Mouse (Mus musculus) intestine, postnatal 0 days (tissue): ENCODE data around the gene Vmn1r193. TPM values are rescaled to one million over a fixed set of nuclear protein-coding genes. Genes with fewer than 3 reads are reported as not detected.
A peak's percentile ranks its signal among the peaks of the same experiment; 100 is the strongest.

Experiments used
- ATAC-seq: fragments of 200-750 bp; cut with Nextera tagmentation; 2 replicates; pipeline ENCODE4 v1.8.0; 2017; ENCODE audit warnings: mild to moderate bottlenecking, moderate TSS enrichment, moderate library complexity
- H3K27ac ChIP-seq: fragments of 300-500 bp; sonication (generic); 2 replicates; pipeline ENCODE4 v1.5.1; 2014; ENCODE audit warnings: mild to moderate bottlenecking, low read depth, low read length, moderate library complexity
- H3K27me3 ChIP-seq: fragments of 300-500 bp; sonication (generic); replicated peaks from 2 replicates; pipeline ENCODE4 v1.6.1; 2014; ENCODE audit warnings: low read length, mixed read lengths; ENCODE audit not compliant: control insufficient read depth, insufficient read depth
- H3K36me3 ChIP-seq: fragments of 300-500 bp; sonication (generic); 2 replicates; pipeline ENCODE4 v1.6.1; 2014; ENCODE audit warnings: mild to moderate bottlenecking, moderate library complexity; ENCODE audit not compliant: control insufficient read depth, insufficient read depth
- H3K4me1 ChIP-seq: fragments of 300-500 bp; sonication (generic); replicated peaks from 2 replicates; pipeline ENCODE4 v1.6.1; 2014; ENCODE audit warnings: antibody characterized with exemption, low read length, mixed read lengths; ENCODE audit not compliant: control insufficient read depth, insufficient read depth
- H3K4me2 ChIP-seq: fragments of 300-500 bp; sonication (generic); replicated peaks from 2 replicates; pipeline ENCODE4 v1.6.1; 2014; ENCODE audit warnings: low read depth, mild to moderate bottlenecking, moderate library complexity
- H3K4me3 ChIP-seq: fragments of 300-500 bp; sonication (generic); 2 replicates; pipeline ENCODE4 v1.5.1; 2014; ENCODE audit warnings: low read depth, low read length
- H3K9ac ChIP-seq: fragments of 300-500 bp; sonication (generic); 2 replicates; pipeline ENCODE4 v1.6.1; 2014; ENCODE audit warnings: mild to moderate bottlenecking, low read depth, low read length
- H3K9me3 ChIP-seq: fragments of 300-500 bp; sonication (generic); 2 replicates; pipeline ENCODE4 v1.6.1; 2016; ENCODE audit warnings: mixed run types; ENCODE audit not compliant: control insufficient read depth
- CTCF ChIP-seq: sonication (generic); IDR thresholded peaks from 2 replicates; pipeline ENCODE4 v1.5.1; 2016; ENCODE audit warnings: low read depth, mild to moderate bottlenecking, control low read depth, antibody characterized with exemption, moderate library complexity
- WGBS: fragments of 180-500 bp; shearing (Covaris S2); extraction: QIAGEN DNeasy Blood & Tissue Kit; methylation state at CpG from one replicate; pipeline ENCODE4 v1.1.7; 2014; 5-methylcytosine and 5-hydroxymethylcytosine counted together
- microRNA-seq: library from miRNA; unstranded; fragments of <30 nt; microRNA quantifications from one replicate; pipeline ENCODE4, GENCODE M21; 2016
- polyA plus RNA-seq: library from polyadenylated mRNA; unstranded; fragments of >200 nt; fragmentation: Nextera tagmentation; extraction: Ambion mirVana; gene quantifications from 2 replicates; pipeline ENCODE4 v1.2.1, GENCODE M21; 2015

Vmn1r193 gene
- polyA plus RNA-seq, 1 experiment from 2014 or later = not detected

GRCm38 (mm10) chr13:22189313-22189712 is 33.6 kb downstream of the Vmn1r193 start:
- no peak overlapping the region for H3K27ac ChIP-seq
- H3K9me3 ChIP-seq = no peaks in the 10 kb centered on the region
- ATAC-seq = 0 out of 2 replicates have a peak, but pooled peaks have one; percentile 43
- no peaks in the 10 kb centered on the region for H3K4me1 ChIP-seq
- H3K27me3 ChIP-seq = no peaks in the 10 kb centered on the region
- H3K4me3 ChIP-seq = no peak overlapping the region
- H3K9ac ChIP-seq = no peak overlapping the region
- no peaks in the 10 kb centered on the region for H3K36me3 ChIP-seq
- H3K4me2 ChIP-seq = no peak overlapping the region
- 24% methylated on average over 2 of the region's 2 CpGs for WGBS
- TF ChIP-seq CTCF = no peak

- no peaks in the 10 kb centered on the region for H3K36me3 ChIP-seq
- no peak within 1 kb of the TSS for H3K27ac ChIP-seq
- no peaks in the 10 kb centered on the region for H3K4me1 ChIP-seq
- ATAC-seq = no peak
- no peak within 1 kb of the TSS for H3K4me3 ChIP-seq
- WGBS = 85% methylated on average over 1 of the region's 1 CpGs
- no peak within 1 kb of the TSS for H3K9ac ChIP-seq
- no peaks in the 10 kb centered on the region for H3K27me3 ChIP-seq
- no peak for TF ChIP-seq CTCF
- H3K9me3 ChIP-seq = no peaks in the 10 kb centered on the region
- no peak within 1 kb of the TSS for H3K4me2 ChIP-seq
Observed at GRCm38 (mm10) chr13:22183869-22184268, 39.1 kb downstream of the Vmn1r193 start, which contains the start of gene Vmn1r191. Gene Vmn1r191, minus strand, starts transcription at chr13:22183969.

DNA sequence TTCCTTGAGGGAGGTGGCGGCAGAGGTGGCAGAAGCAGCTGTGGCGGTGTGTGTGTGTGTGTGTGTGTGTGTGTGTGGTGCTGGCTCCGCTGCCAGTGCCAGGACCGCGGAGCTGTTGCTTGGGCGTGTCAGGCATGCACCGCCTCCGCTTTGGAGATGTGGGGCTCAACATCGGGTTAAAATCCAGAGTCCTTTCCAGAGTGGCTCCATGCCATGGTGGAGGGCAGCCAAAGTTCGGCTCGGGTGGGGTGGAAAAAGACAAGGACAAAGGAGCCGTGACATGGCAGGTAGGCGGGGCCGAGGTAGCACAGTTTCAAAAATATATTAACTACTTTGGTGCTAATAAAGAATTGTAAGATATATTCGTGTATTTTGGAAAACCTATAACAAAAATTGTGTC is 54.5 kb downstream of the Vmn1r193 start:
- no peak overlapping the region for H3K4me3 ChIP-seq
- no peak for TF ChIP-seq CTCF
- H3K9me3 ChIP-seq = 0 out of 2 replicates have a peak, but pooled peaks cover 2% of the 10 kb centered on the region
- H3K4me1 ChIP-seq = no peaks in the 10 kb centered on the region
- no peak overlapping the region for H3K9ac ChIP-seq
- H3K27me3 ChIP-seq = no peaks in the 10 kb centered on the region
- no peaks in the 10 kb centered on the region for H3K36me3 ChIP-seq
- 92% methylated on average over 15 of the region's 15 CpGs for WGBS
- no peak for ATAC-seq
- H3K27ac ChIP-seq = no peak overlapping the region
- H3K4me2 ChIP-seq = no peak overlapping the region

Small RNA genes within 50 kb of the gene (microRNA-seq; reads per million reads assigned to microRNA genes)
- gene Gm23282 (not detected), gene Gm25084 (not detected)

Other genes with a start within 250 kb of the Vmn1r193 start
- gene Pom121l2, start 242.0 kb downstream of the Vmn1r193 start, polyA plus RNA-seq = not detected in 2 replicates
- 4.0 and 4.1 TPM in 2 replicates for gene Prss16, start 213.4 kb downstream of the Vmn1r193 start, polyA plus RNA-seq
- 3.4 and 5.3 TPM in 2 replicates for gene Hist1h2ah, start 187.6 kb downstream of the Vmn1r193 start, polyA plus RNA-seq
- gene Hist1h2bk, start 187.3 kb downstream of the Vmn1r193 start, polyA plus RNA-seq = 0.90 and 1.8 TPM in 2 replicates
- gene Hist1h4i, start 181.8 kb downstream of the Vmn1r193 start, polyA plus RNA-seq = 9.4 and 9.9 TPM in 2 replicates
- 12.9 and 16.0 TPM in 2 replicates for gene Hist1h2ag, start 180.2 kb downstream of the Vmn1r193 start, polyA plus RNA-seq
- 2.3 and 4.1 TPM in 2 replicates for gene Hist1h2bj, start 179.9 kb downstream of the Vmn1r193 start, polyA plus RNA-seq
- not detected in 2 replicates for gene Vmn1r188, start 138.7 kb downstream of the Vmn1r193 start, polyA plus RNA-seq
- not detected in 2 replicates for gene Vmn1r189, start 117.3 kb downstream of the Vmn1r193 start, polyA plus RNA-seq
- gene Vmn1r191, start 39.2 kb downstream of the Vmn1r193 start, polyA plus RNA-seq = not detected in 2 replicates
- gene Vmn1r192, start 32.0 kb downstream of the Vmn1r193 start, polyA plus RNA-seq = not detected in 2 replicates
- not detected in 2 replicates for gene Vmn1r194, start 21.1 kb upstream of the Vmn1r193 start, polyA plus RNA-seq
- gene Vmn1r195, start 47.4 kb upstream of the Vmn1r193 start, polyA plus RNA-seq = not detected in 2 replicates
- not detected in 2 replicates for gene Vmn1r196, start 66.8 kb upstream of the Vmn1r193 start, polyA plus RNA-seq
- not detected in 2 replicates for gene Vmn1r197, start 101.4 kb upstream of the Vmn1r193 start, polyA plus RNA-seq
- not detected in 2 replicates for gene Vmn1r198, start 127.2 kb upstream of the Vmn1r193 start, polyA plus RNA-seq
- gene Vmn1r199, start 156.7 kb upstream of the Vmn1r193 start, polyA plus RNA-seq = not detected in 2 replicates
- gene Vmn1r200, start 167.2 kb upstream of the Vmn1r193 start, polyA plus RNA-seq = not detected in 2 replicates
- not detected in 2 replicates for gene Vmn1r201, start 248.8 kb upstream of the Vmn1r193 start, polyA plus RNA-seq